Mouse (Mus musculus): ENCODE results near the gene Slc25a10.

DNA sequence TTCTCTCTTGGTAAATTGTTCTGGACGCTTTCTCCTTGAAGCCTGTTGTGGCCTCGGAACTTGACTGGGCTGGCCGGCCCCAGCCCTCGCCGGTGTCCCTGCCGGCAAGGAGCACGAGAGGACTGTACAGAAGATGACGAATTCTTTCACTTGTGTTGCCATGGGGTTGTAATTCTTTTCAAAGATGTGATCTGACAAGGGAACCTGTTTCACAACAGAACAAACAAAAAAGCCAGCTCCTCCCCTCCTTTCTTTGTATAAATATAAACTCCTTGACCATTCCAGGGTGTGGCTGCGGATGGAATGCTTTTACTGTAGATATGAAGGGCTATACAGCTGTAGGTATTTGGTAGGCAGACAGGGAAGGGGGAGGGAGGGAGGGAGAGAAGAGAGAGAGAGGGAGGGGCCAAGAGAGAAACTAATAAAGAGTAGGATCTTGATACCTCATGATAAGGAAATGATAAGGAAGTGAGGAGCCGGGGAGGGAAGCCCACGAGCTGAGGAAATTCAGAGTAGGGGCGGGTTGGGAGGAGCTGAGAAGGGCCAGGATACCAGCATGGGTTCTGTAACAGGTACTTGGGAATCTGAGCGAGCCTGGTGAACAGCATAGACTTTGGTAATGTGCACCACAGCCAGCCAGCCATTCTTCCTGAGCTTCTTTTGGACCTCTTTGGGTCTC is 16.1 kb downstream of the Slc25a10 start:
- TF ChIP-seq POLR2A (IDR thresholded peaks at IDR 0.05; ENCODE audit: low read depth, low read length) (no peak), CTCF (IDR thresholded peaks at IDR 0.05; ENCODE audit: extremely low read depth, insufficient read length, insufficient replicate concordance, low read depth, low read length) (no peak)

All from small intestine, adult 2 months (tissue).